In the genomic region with DNA sequence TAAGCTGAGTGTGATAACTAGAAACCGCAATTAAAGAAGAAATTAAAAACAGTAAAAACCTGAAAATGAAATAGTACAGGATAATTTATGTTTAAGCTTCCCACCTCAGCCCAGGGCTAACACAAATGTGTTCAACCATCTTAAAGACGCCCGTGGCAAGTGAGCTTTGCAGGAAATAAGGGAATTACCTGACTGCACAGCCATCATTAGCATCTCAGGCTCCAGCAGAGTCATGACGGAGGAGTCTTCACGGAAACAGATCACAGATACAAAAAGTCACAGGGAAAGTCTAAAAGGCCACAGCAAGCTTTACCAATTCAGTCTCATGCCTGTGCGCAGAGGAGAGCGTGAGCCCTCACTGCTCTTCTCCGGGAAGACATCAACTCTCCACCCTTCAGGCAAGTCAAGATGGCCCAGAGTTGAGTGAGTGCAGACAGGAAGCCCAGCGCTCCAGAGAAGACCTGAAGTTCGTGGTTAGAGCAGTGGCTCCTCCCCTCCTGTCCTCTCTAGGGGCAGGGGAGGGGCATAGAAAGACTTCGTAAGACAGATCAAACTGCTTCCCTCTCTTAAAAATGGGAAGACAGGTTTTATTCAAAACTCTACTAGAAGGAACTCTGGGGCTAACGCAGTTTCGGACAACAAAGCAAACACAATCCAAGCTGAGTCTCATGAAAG, we compare ENCODE assay signal across 8 mouse cellular contexts.
DNase-seq lines count a peak whose midpoint lies in the region; ATAC-seq lines count a peak whose summit lies in the region.

No protein-coding gene starts in this region.

- H3K36me3 ChIP-seq in embryonic facial prominence, embryonic 14.5 days (ENCODE audit: control insufficient read depth, insufficient read depth, low read length), result no peaks in the 10 kb centered on the region
- H3K36me3 ChIP-seq in hindbrain, embryonic 15.5 days, result no peaks in the 10 kb centered on the region

- 38% methylated on average over 13 of the region's 13 CpGs for WGBS in embryonic facial prominence, embryonic 14.5 days
- 49% methylated on average over 13 of the region's 13 CpGs for WGBS in hindbrain, embryonic 15.5 days

- H3K9ac ChIP-seq in embryonic facial prominence, embryonic 14.5 days (ENCODE audit: low read depth, low read length), result peak overlapping the region; percentile 15; the same call in 1 of the 2 replicates
- H3K9ac ChIP-seq in hindbrain, embryonic 15.5 days, result no peak overlapping the region

- 0 out of 2 replicates have a peak, but pooled peaks have one; percentile 53 for ATAC-seq in embryonic facial prominence, embryonic 14.5 days (ENCODE audit: low read depth)
- ATAC-seq in hindbrain, embryonic 15.5 days (ENCODE audit: low FRiP score, low read depth), result no peak

- H3K4me3 ChIP-seq in embryonic facial prominence, embryonic 14.5 days (ENCODE audit: low read depth, low read length), result peak overlapping the region; percentile 10; the same call in 1 of the 2 replicates
- H3K4me3 ChIP-seq in hindbrain, embryonic 15.5 days, result no peak overlapping the region

- peak; percentile 16 to 51 for DNase-seq in frontal cortex, postnatal 36 days (ENCODE audit: low spot score in 2 of 2)
- no peak for DNase-seq in frontal cortex, postnatal 25 days (ENCODE audit: low spot score in 2 of 2)
- DNase-seq in CD4-positive, CD25-positive, alpha-beta regulatory T cell, adult 2 months (ENCODE audit: low read depth, low spot score), result peak; percentile 88
- DNase-seq in embryonic facial prominence, embryonic 14.5 days (ENCODE audit: low spot score), result no peak
- peak; percentile 60 to 69 for DNase-seq in lung, adult 18-20 months
- peak; percentile 60 to 63 for DNase-seq in spleen, adult 18-20 months
- no peak for DNase-seq in cerebellum, postnatal 14 days

- no peaks in the 10 kb centered on the region for H3K9me3 ChIP-seq in embryonic facial prominence, embryonic 14.5 days (ENCODE audit: control insufficient read depth, low read length)
- H3K9me3 ChIP-seq in hindbrain, embryonic 15.5 days, result no peaks in the 10 kb centered on the region

- H3K4me2 ChIP-seq in embryonic facial prominence, embryonic 14.5 days (ENCODE audit: low read depth, low read length), result peak overlapping the region; percentile 38
- H3K4me2 ChIP-seq in hindbrain, embryonic 15.5 days, result peak overlapping the region; percentile 24; the same call in 1 of the 2 replicates

- peaks cover 41% of the 10 kb centered on the region for H3K4me1 ChIP-seq in embryonic facial prominence, embryonic 14.5 days (ENCODE audit: control insufficient read depth, insufficient read depth, low read length)
- peaks cover 26% of the 10 kb centered on the region for H3K4me1 ChIP-seq in hindbrain, embryonic 15.5 days (replicated peaks)

- H3K27ac ChIP-seq in embryonic facial prominence, embryonic 14.5 days (replicated peaks; ENCODE audit: low read depth, low read length), result peak overlapping the region; percentile 40; the same call in 1 of the 2 replicates
- H3K27ac ChIP-seq in hindbrain, embryonic 15.5 days (replicated peaks), result no peak overlapping the region

- no peaks in the 10 kb centered on the region for H3K27me3 ChIP-seq in embryonic facial prominence, embryonic 14.5 days (replicated peaks; ENCODE audit: control insufficient read depth, insufficient read depth, low read length)
- no peaks in the 10 kb centered on the region for H3K27me3 ChIP-seq in hindbrain, embryonic 15.5 days

Comparison
In these comparisons a context has a peak if more than half of its experiments do, and no peak if none do; other contexts are left out.
1. DNase-seq: peak in frontal cortex, postnatal 36 days (2 of 2), CD4-positive, CD25-positive, alpha-beta regulatory T cell, adult 2 months (single experiment), lung, adult 18-20 months (2 of 2) and spleen, adult 18-20 months (2 of 2); none in frontal cortex, postnatal 25 days (0 of 2), embryonic facial prominence, embryonic 14.5 days (single experiment) and cerebellum, postnatal 14 days (0 of 2).